ENCODE assay signal across 21 mouse cellular contexts in genomic region chr1:132909951-132910350, GRCm38 (mm10). TPM values are rescaled to one million over a fixed set of nuclear protein-coding genes. Genes with fewer than 3 reads are reported as not detected.
DNase-seq lines count a peak whose midpoint lies in the region; ATAC-seq lines count a peak whose summit lies in the region.
"Had no signal": no experiment of that assay in that cellular context is flagged by ENCODE, and none has a peak within 500 bp of the region (broad histone marks: within the 10 kb centered on the region; RNA-seq: fewer than 3 reads in every experiment).

No protein-coding gene starts in this region.

- 86% methylated on average over 1 of the region's 1 CpGs for WGBS in hindbrain, embryonic 12.5 days
- WGBS in hindbrain, embryonic 16.5 days, result 93% methylated on average over 1 of the region's 1 CpGs
- 81% methylated on average over 1 of the region's 1 CpGs for WGBS in midbrain, embryonic 16.5 days
- 71% methylated on average over 1 of the region's 1 CpGs for WGBS in midbrain, embryonic 10.5 days
- WGBS in neural tube, embryonic 14.5 days, result 76% methylated on average over 1 of the region's 1 CpGs

- H3K9ac ChIP-seq in hindbrain, embryonic 12.5 days, result no peak overlapping the region
- H3K9ac ChIP-seq in hindbrain, embryonic 16.5 days (ENCODE audit: low read depth, low read length), result no peak overlapping the region
- H3K9ac ChIP-seq in midbrain, embryonic 16.5 days (ENCODE audit: low read depth, low read length), result no peak overlapping the region
- no peak overlapping the region for H3K9ac ChIP-seq in neural tube, embryonic 14.5 days (replicated peaks; ENCODE audit: low read depth, low read length)
- H3K9ac ChIP-seq: embryonic facial prominence, embryonic 15.5 days; forebrain, embryonic 15.5 days; heart, embryonic 12.5 days; hindbrain, embryonic 15.5 days had no signal

- no peaks in the 10 kb centered on the region for H3K27me3 ChIP-seq in hindbrain, embryonic 12.5 days
- H3K27me3 ChIP-seq in hindbrain, embryonic 16.5 days (replicated peaks; ENCODE audit: control insufficient read depth, insufficient read depth, low read length), result no peaks in the 10 kb centered on the region
- H3K27me3 ChIP-seq in midbrain, embryonic 16.5 days (ENCODE audit: control insufficient read depth, insufficient read depth, low read depth, low read length), result no peaks in the 10 kb centered on the region
- no peaks in the 10 kb centered on the region for H3K27me3 ChIP-seq in midbrain, embryonic 10.5 days (ENCODE audit: low read depth, poor library complexity, severe bottlenecking)
- H3K27me3 ChIP-seq in neural tube, embryonic 14.5 days (ENCODE audit: control insufficient read depth, insufficient read depth, low read length), result no peaks in the 10 kb centered on the region
- H3K27me3 ChIP-seq: forebrain, embryonic 15.5 days; heart, embryonic 12.5 days; hindbrain, embryonic 15.5 days had no signal

- H3K4me3 ChIP-seq in hindbrain, embryonic 12.5 days, result no peak overlapping the region
- H3K4me3 ChIP-seq in hindbrain, embryonic 16.5 days (ENCODE audit: low read length), result no peak overlapping the region
- no peak overlapping the region for H3K4me3 ChIP-seq in midbrain, embryonic 16.5 days (ENCODE audit: low read depth, low read length)
- H3K4me3 ChIP-seq in midbrain, embryonic 10.5 days, result no peak overlapping the region
- no peak overlapping the region for H3K4me3 ChIP-seq in neural tube, embryonic 14.5 days (ENCODE audit: low read depth, low read length)
- H3K4me3 ChIP-seq: embryonic facial prominence, embryonic 15.5 days; erythroblast, embryonic 14.5 days; forebrain, embryonic 10.5 days; forebrain, embryonic 15.5 days; heart, adult 2 months; heart, embryonic 12.5 days; hindbrain, embryonic 15.5 days had no signal

- no peak for DNase-seq in midbrain, embryonic 10.5 days (ENCODE audit: low spot score)
- DNase-seq in R1 (ENCODE audit: low read depth, low spot score), result peak; percentile 54
- no peak for DNase-seq in heart, adult 18-20 months
- DNase-seq: adrenal gland, postnatal 10 days; cerebellum, adult 11 months; cerebellum, adult 9-10 months; cerebellum, postnatal 36 days; gastrocnemius, postnatal 10 days; heart, adult 2 months; kidney, adult 11 months had no signal

- H3K36me3 ChIP-seq in hindbrain, embryonic 12.5 days, result no peaks in the 10 kb centered on the region
- H3K36me3 ChIP-seq in hindbrain, embryonic 16.5 days (ENCODE audit: control insufficient read depth, insufficient read depth, low read length), result no peaks in the 10 kb centered on the region
- no peaks in the 10 kb centered on the region for H3K36me3 ChIP-seq in midbrain, embryonic 16.5 days (ENCODE audit: control insufficient read depth, insufficient read depth, low read length)
- no peaks in the 10 kb centered on the region for H3K36me3 ChIP-seq in midbrain, embryonic 10.5 days
- no peaks in the 10 kb centered on the region for H3K36me3 ChIP-seq in neural tube, embryonic 14.5 days (ENCODE audit: control insufficient read depth, insufficient read depth, low read length)
- H3K36me3 ChIP-seq: embryonic facial prominence, embryonic 15.5 days; forebrain, embryonic 10.5 days; forebrain, embryonic 15.5 days; heart, embryonic 12.5 days; hindbrain, embryonic 15.5 days had no signal

- H3K4me1 ChIP-seq in hindbrain, embryonic 12.5 days, result peaks cover 22% of the 10 kb centered on the region
- H3K4me1 ChIP-seq in hindbrain, embryonic 16.5 days (ENCODE audit: control insufficient read depth, insufficient read depth, low read depth, low read length), result peaks cover 20% of the 10 kb centered on the region
- peaks cover 15% of the 10 kb centered on the region for H3K4me1 ChIP-seq in midbrain, embryonic 16.5 days (ENCODE audit: control insufficient read depth, insufficient read depth, low read length)
- H3K4me1 ChIP-seq in midbrain, embryonic 10.5 days, result peaks cover 11% of the 10 kb centered on the region; the same call in 1 of the 2 replicates
- H3K4me1 ChIP-seq in neural tube, embryonic 14.5 days (ENCODE audit: control insufficient read depth, insufficient read depth, low read length), result peaks cover 14% of the 10 kb centered on the region; the same call in 1 of the 2 replicates

- H3K27ac ChIP-seq in hindbrain, embryonic 12.5 days, result no peak overlapping the region
- no peak overlapping the region for H3K27ac ChIP-seq in hindbrain, embryonic 16.5 days (ENCODE audit: low read depth, low read length)
- no peak overlapping the region for H3K27ac ChIP-seq in midbrain, embryonic 16.5 days (ENCODE audit: low read length)
- no peak overlapping the region for H3K27ac ChIP-seq in midbrain, embryonic 10.5 days (replicated peaks)
- no peak overlapping the region for H3K27ac ChIP-seq in neural tube, embryonic 14.5 days (ENCODE audit: low read depth, low read length)
- H3K27ac ChIP-seq: embryonic facial prominence, embryonic 15.5 days; forebrain, embryonic 10.5 days; forebrain, embryonic 15.5 days; heart, adult 2 months had no signal

- 0 out of 2 replicates have a peak, but pooled peaks have one; percentile 16 for ATAC-seq in hindbrain, embryonic 12.5 days (ENCODE audit: low FRiP score)
- no peak for ATAC-seq in hindbrain, embryonic 16.5 days
- ATAC-seq in midbrain, embryonic 16.5 days, result 0 out of 2 replicates have a peak, but pooled peaks have one; percentile 13
- ATAC-seq in neural tube, embryonic 14.5 days (ENCODE audit: low read depth), result peak; percentile 12; the same call in 1 of the 2 replicates
- ATAC-seq: forebrain, embryonic 15.5 days had no signal

- no peaks in the 10 kb centered on the region for H3K9me3 ChIP-seq in hindbrain, embryonic 12.5 days (replicated peaks)
- no peaks in the 10 kb centered on the region for H3K9me3 ChIP-seq in hindbrain, embryonic 16.5 days (ENCODE audit: control insufficient read depth, low read length)
- no peaks in the 10 kb centered on the region for H3K9me3 ChIP-seq in midbrain, embryonic 16.5 days (replicated peaks; ENCODE audit: control insufficient read depth, low read length, poor library complexity, severe bottlenecking)
- no peaks in the 10 kb centered on the region for H3K9me3 ChIP-seq in midbrain, embryonic 10.5 days (replicated peaks)
- H3K9me3 ChIP-seq in neural tube, embryonic 14.5 days (ENCODE audit: control insufficient read depth, low read length), result no peaks in the 10 kb centered on the region
- H3K9me3 ChIP-seq: embryonic facial prominence, embryonic 15.5 days; forebrain, embryonic 10.5 days; forebrain, embryonic 15.5 days; hindbrain, embryonic 15.5 days had no signal

- no peak overlapping the region for H3K4me2 ChIP-seq in hindbrain, embryonic 12.5 days (replicated peaks)
- H3K4me2 ChIP-seq in hindbrain, embryonic 16.5 days (ENCODE audit: low read length), result no peak overlapping the region
- H3K4me2 ChIP-seq in midbrain, embryonic 16.5 days (ENCODE audit: low read length), result no peak overlapping the region
- H3K4me2 ChIP-seq in neural tube, embryonic 14.5 days (ENCODE audit: low read depth, low read length), result no peak overlapping the region
- H3K4me2 ChIP-seq: embryonic facial prominence, embryonic 15.5 days; forebrain, embryonic 15.5 days; heart, embryonic 12.5 days; hindbrain, embryonic 15.5 days had no signal

RNA-seq across cellular contexts. Expression of gene Lrrn2, which starts 29.9 kb away (rescaled TPM):
- 17.0 and 18.8 TPM in 2 replicates for polyA plus RNA-seq in hindbrain, embryonic 12.5 days (2016; fragmentation: Nextera tagmentation; extraction: Ambion mirVana)
- 56.5 and 57.7 TPM in 2 replicates for polyA plus RNA-seq in hindbrain, embryonic 16.5 days (2015; fragmentation: Nextera tagmentation; extraction: Ambion mirVana)
- 59.1 and 61.4 TPM in 2 replicates for polyA plus RNA-seq in midbrain, embryonic 16.5 days (2015; fragmentation: Nextera tagmentation; extraction: Ambion mirVana)
- 7.6 and 10.2 TPM in 2 replicates for polyA plus RNA-seq in midbrain, embryonic 10.5 days (2016; fragmentation: Nextera tagmentation; extraction: Ambion mirVana)
- 35.8 and 38.4 TPM in 2 replicates for polyA plus RNA-seq in neural tube, embryonic 14.5 days (2014; fragmentation: Nextera tagmentation; extraction: Ambion mirVana)
- total RNA-seq in heart, adult 18-20 months (2021), result 1 to 10 TPM; 3.8 to 4.2 TPM
- total RNA-seq: CH12.LX had no signal
- polyA plus RNA-seq: erythroblast, embryonic 14.5 days had no signal
